Mouse (Mus musculus) heart, embryonic 10.5 days (tissue): Measurements from ENCODE around the gene Daam1. TPM values are rescaled to one million over a fixed set of nuclear protein-coding genes. Genes with fewer than 3 reads are reported as not detected.

Source experiments
- DNase-seq: peaks from one replicate; pipeline ENCODE4 v3.0.0-alpha.2; 2017; ENCODE audit warnings: low spot score
- H3K27ac ChIP-seq: fragments of 300-500 bp; sonication (generic); 2 replicates; pipeline ENCODE4 v1.5.1; 2016; ENCODE audit warnings: mild to moderate bottlenecking
- H3K27me3 ChIP-seq: fragments of 300-500 bp; sonication (generic); 2 replicates; pipeline ENCODE4 v1.6.1; 2016; ENCODE audit warnings: mild to moderate bottlenecking; ENCODE audit not compliant: poor library complexity, insufficient read depth, severe bottlenecking
- H3K36me3 ChIP-seq: fragments of 300-500 bp; sonication (generic); 2 replicates; pipeline ENCODE4 v1.6.1; 2016; ENCODE audit warnings: mild to moderate bottlenecking, moderate library complexity
- H3K4me1 ChIP-seq: fragments of 300-500 bp; sonication (generic); 2 replicates; pipeline ENCODE4 v1.6.1; 2016; ENCODE audit warnings: mild to moderate bottlenecking
- H3K4me3 ChIP-seq: fragments of 300-500 bp; sonication (generic); 2 replicates; pipeline ENCODE4 v1.5.1; 2016; ENCODE audit warnings: mild to moderate bottlenecking, moderate library complexity
- H3K9me3 ChIP-seq: fragments of 300-500 bp; sonication (generic); 2 replicates; pipeline ENCODE4 v1.6.1; 2016; ENCODE audit warnings: mild to moderate bottlenecking, moderate library complexity
- WGBS: fragments of 180-500 bp; shearing (Covaris S2); methylation state at CpG from one replicate; pipeline ENCODE4 v1.1.7; 2016; 5-methylcytosine and 5-hydroxymethylcytosine counted together
- polyA plus RNA-seq: library from polyadenylated mRNA; unstranded; fragments of >200 nt; fragmentation: Nextera tagmentation; extraction: Ambion mirVana; gene quantifications from 2 replicates; pipeline ENCODE4 v1.2.1, GENCODE M21; 2016

Gene Daam1
- polyA plus RNA-seq, 1 experiment from 2014 or later = 11.5 TPM

DNA sequence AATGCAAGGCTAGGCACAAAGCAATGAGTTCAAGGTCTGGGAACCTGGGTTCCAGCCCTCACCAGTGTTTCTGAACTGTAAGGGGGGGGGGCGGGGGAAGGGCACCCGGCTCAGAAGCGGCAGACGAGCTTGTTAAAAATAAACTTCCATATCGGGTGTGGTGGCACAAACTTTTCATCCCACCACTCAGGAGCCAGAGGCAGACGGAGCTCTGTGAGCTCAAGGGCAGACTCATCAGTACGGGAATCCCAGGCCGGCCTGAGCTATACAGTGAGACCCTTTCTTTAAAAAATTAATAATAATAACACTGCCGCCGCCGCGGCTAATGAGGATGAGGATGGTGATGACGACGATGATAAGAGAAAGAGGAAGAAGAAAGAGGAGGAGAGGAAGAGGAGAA lies 18.3 kb upstream of the Daam1 start:
- H3K27me3 ChIP-seq = no peaks in the 10 kb centered on the region
- H3K36me3 ChIP-seq = no peaks in the 10 kb centered on the region
- peaks cover 37% of the 10 kb centered on the region for H3K4me1 ChIP-seq
- peak overlapping the region; percentile 81; the same call in 1 of the 2 replicates for H3K27ac ChIP-seq
- H3K4me3 ChIP-seq = no peak overlapping the region
- H3K9me3 ChIP-seq = no peaks in the 10 kb centered on the region
- WGBS = 59% methylated on average over 14 of the region's 14 CpGs
- no peak for DNase-seq

GRCm38 (mm10) chr12:71813251-71813650 lies 17.6 kb upstream of the Daam1 start:
- Histone ChIP-seq H3K27me3 (no peaks in the 10 kb centered on the region), H3K4me1 (peaks cover 31% of the 10 kb centered on the region; the same call in 1 of the 2 replicates), H3K27ac (peak overlapping the region; percentile 81), H3K4me3 (no peak overlapping the region), H3K36me3 (no peaks in the 10 kb centered on the region), H3K9me3 (no peaks in the 10 kb centered on the region)
- WGBS = 86% methylated on average over 9 of the region's 9 CpGs
- DNase-seq = no peak

GRCm38 (mm10) chr12:71813761-71814160 lies 17.1 kb upstream of the Daam1 start:
- peak overlapping the region; percentile 81 for H3K27ac ChIP-seq
- no peak for DNase-seq
- H3K27me3 ChIP-seq = no peaks in the 10 kb centered on the region
- no peaks in the 10 kb centered on the region for H3K9me3 ChIP-seq
- WGBS = 28% methylated on average over 7 of the region's 7 CpGs
- peaks cover 26% of the 10 kb centered on the region; the same call in 1 of the 2 replicates for H3K4me1 ChIP-seq
- no peak overlapping the region for H3K4me3 ChIP-seq
- H3K36me3 ChIP-seq = no peaks in the 10 kb centered on the region

DNA sequence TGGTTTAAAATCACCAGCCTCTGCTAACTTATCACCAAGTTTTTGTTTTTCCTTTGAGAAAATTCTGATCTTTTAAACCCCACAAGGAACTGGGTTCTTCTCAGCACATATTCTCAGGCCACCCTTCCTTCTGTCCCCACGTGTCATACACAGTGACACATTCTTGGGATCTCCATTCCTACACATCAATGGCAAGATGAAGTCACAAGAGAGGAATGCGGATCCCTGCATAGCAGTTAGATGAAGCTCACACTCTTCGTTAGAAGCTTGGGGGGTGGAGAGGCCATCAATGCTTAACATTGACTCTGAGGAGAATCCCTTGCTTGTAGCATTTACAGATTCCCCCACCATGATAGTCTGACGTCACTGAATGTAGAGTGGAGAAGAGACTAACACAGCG lies 10.8 kb upstream of the Daam1 start:
- no peaks in the 10 kb centered on the region for H3K27me3 ChIP-seq
- H3K9me3 ChIP-seq = no peaks in the 10 kb centered on the region
- 49% methylated on average over 5 of the region's 5 CpGs for WGBS
- H3K36me3 ChIP-seq = no peaks in the 10 kb centered on the region
- DNase-seq = no peak
- peaks cover 11% of the 10 kb centered on the region; the same call in 1 of the 2 replicates for H3K4me1 ChIP-seq
- H3K27ac ChIP-seq = no peak overlapping the region; the same call in 1 of the 2 replicates
- H3K4me3 ChIP-seq = no peak overlapping the region

- DNase-seq = no peak
- no peaks in the 10 kb centered on the region for H3K36me3 ChIP-seq
Measured at GRCm38 (mm10) chr12:71821272-71821671, 9.6 kb upstream of the Daam1 start.

DNA sequence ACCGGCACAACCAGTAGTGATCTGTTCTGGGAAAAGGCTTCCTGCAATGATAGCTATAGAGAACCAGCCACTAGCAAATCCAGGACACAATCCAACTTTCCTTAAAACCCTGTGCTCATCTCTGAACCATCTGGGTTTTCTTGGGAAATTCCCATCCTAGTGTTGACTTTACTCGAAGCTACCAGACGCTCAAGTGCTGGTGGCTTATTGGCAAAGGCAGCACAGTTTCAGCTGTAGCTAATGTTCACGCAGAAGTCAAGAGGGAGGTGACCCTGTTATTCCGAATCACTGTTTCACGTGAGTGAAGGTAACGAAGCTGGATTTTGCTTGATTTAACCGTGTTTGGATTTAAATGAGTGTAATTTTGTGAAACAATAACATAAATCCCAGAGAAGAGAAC lies 9.1 kb upstream of the Daam1 start:
- no peaks in the 10 kb centered on the region for H3K36me3 ChIP-seq
- H3K27ac ChIP-seq = no peak overlapping the region; the same call in 1 of the 2 replicates
- no peaks in the 10 kb centered on the region for H3K27me3 ChIP-seq
- peaks cover 4% of the 10 kb centered on the region; the same call in 1 of the 2 replicates for H3K4me1 ChIP-seq
- no peaks in the 10 kb centered on the region for H3K9me3 ChIP-seq
- H3K4me3 ChIP-seq = no peak overlapping the region
- 81% methylated on average over 8 of the region's 8 CpGs for WGBS
- no peak for DNase-seq

More at GRCm38 (mm10) chr12:71821272-71821671, 9.6 kb upstream of the Daam1 start:
- Histone ChIP-seq H3K4me3 (no peak overlapping the region), H3K4me1 (peaks cover 4% of the 10 kb centered on the region; the same call in 1 of the 2 replicates), H3K9me3 (no peaks in the 10 kb centered on the region), H3K27me3 (no peaks in the 10 kb centered on the region), H3K27ac (no peak overlapping the region)
- 83% methylated on average over 5 of the region's 5 CpGs for WGBS

DNA sequence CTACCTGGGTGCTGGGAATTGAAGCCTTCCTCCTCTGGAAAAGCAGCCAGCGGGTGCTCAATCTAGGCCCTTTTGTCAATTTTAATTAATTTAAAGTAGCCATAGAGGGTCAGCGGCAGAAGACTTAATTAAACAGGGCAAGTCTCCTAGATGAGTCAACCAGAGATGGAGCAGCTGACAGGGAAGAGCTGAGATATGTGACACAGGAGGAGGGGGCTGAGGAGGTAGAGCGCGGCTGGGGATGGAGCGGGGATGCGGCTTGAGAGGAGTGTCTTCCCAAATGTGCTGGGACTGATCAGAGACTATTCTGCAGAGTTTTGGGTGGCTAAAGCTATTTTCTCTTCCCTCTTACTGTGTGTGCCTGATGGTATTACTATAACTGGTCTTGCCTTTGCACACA lies 6.0 kb upstream of the Daam1 start:
- no peaks in the 10 kb centered on the region for H3K9me3 ChIP-seq
- peaks cover 5% of the 10 kb centered on the region; the same call in 1 of the 2 replicates for H3K4me1 ChIP-seq
- DNase-seq = no peak
- no peaks in the 10 kb centered on the region for H3K36me3 ChIP-seq
- no peaks in the 10 kb centered on the region for H3K27me3 ChIP-seq
- H3K4me3 ChIP-seq = no peak overlapping the region
- WGBS = 72% methylated on average over 6 of the region's 6 CpGs
- no peak overlapping the region for H3K27ac ChIP-seq

DNA sequence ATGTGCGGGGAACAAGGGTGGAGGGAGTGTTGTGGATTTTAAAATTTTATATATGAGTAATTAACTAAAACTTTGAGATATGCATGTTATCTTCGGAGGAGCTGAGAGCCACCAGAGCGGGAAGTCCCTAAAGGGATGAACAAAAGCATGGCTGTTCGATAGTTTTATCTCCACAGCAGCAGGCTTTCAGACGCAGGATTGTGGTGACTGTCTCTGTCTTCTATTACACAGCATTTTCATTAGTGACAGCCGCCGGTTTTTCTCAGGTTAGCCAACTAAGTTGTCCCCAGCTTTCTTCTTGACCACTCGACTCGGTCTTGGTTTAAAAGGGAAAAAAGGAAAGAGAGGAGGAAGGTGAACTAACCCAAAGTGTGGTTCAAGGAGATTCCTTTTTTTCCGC lies 739 bp upstream of the Daam1 start:
- peak overlapping the region; percentile 84 for H3K4me3 ChIP-seq
- H3K9me3 ChIP-seq = no peaks in the 10 kb centered on the region
- H3K4me1 ChIP-seq = peaks cover 34% of the 10 kb centered on the region
- WGBS = 8% methylated on average over 10 of the region's 10 CpGs
- H3K27me3 ChIP-seq = no peaks in the 10 kb centered on the region
- peak overlapping the region; percentile 94 for H3K27ac ChIP-seq
- no peak for DNase-seq
- no peaks in the 10 kb centered on the region for H3K36me3 ChIP-seq

DNA sequence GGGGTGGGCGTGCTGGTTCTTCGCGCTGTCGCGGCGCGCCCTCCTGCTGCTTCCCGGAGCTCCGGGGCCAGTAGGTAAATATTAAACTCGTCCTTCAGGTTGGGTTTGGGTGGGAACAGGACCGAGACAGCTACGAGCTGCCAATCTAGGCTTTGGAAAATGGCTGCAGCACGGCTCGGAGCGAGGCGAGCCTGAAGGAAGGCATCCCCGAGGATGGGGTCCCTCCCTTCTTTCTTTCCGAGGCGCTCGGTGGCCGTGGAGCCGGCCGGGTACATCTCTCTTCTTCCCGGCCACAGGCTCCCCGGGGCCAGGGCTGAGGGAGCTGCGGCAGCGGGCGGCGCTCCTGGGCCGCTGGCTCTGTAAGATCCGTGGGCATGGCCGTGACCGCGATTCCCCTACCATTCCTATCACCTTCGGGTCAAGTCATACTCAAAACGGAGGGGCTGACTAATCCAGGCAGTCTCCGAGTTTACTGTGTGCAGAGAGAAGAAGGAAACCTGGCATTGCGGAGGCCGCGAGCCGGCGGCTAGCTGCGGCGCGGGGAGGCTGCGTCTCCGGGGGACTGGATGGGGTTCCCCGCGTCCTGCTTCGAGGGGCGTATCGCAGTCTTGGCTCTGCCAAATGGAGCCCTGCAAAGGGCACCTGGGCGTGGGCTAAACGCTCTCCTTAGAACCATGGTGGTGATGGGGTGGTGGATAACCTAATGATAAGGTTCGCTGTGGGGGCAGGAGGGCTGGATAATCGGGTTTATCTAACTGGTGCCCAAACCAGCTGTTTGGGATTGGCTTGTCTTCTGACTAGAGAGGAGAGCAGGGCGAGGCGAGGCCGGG lies 595 bp downstream of the Daam1 start:
- Histone ChIP-seq H3K36me3 (no peaks in the 10 kb centered on the region), H3K4me3 (peak overlapping the region; percentile 84), H3K27me3 (no peaks in the 10 kb centered on the region), H3K9me3 (no peaks in the 10 kb centered on the region), H3K4me1 (peaks cover 45% of the 10 kb centered on the region), H3K27ac (peak overlapping the region; percentile 94)
- 0% methylated on average over 59 of the region's 59 CpGs for WGBS
- peak; percentile 84 for DNase-seq

DNA sequence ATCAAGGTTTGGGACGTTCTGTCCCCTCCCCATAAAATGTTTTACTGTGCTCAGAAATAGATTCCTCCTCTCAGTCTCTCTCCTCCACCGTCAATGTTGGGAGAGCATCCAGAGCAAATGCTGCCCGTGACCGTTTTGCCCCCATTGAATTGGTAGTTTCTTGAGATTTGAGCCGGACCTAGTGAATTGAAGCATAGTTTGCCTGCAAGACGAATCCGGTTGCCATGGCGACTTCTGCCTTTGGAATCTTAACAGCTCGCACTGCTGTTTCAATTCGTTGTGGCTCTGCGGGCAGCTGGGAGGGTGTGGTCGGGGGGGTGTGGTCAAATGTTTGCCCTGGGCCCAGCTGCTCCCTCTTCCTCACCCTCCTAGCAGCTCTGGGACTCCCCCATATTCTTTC lies 1.3 kb downstream of the Daam1 start:
- H3K36me3 ChIP-seq = no peaks in the 10 kb centered on the region
- peak; percentile 92 for DNase-seq
- 1% methylated on average over 12 of the region's 12 CpGs for WGBS

DNA sequence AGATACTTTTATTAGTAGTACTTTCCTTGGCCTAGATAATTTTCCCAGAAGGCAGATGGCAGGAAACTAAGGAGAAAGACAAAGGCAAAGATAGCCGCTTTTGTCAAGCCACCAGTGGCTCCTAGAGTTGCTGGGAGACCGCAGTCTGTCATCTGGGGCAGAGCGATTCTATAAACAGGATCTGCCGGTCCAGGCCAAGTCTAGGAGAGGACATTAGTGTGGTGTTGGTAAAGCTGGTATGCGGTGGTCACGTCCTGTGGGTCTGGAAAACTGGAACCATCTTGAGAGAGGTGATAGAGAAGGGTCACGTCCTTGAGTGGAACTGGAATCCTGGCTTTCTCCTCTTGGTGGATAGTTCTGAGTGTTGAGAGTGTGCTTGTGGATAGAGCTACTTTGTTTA lies 3.2 kb downstream of the Daam1 start:
- H3K27ac ChIP-seq = peak overlapping the region; percentile 42; the same call in 1 of the 2 replicates
- peaks cover 70% of the 10 kb centered on the region for H3K4me1 ChIP-seq
- peak overlapping the region; percentile 5; the same call in 1 of the 2 replicates for H3K4me3 ChIP-seq
- H3K36me3 ChIP-seq = no peaks in the 10 kb centered on the region
- H3K9me3 ChIP-seq = no peaks in the 10 kb centered on the region
- no peak for DNase-seq
- no peaks in the 10 kb centered on the region for H3K27me3 ChIP-seq
- 42% methylated on average over 7 of the region's 7 CpGs for WGBS

More for the DNA sequence above, 1.3 kb downstream of the Daam1 start:
- Histone ChIP-seq H3K9me3 (no peaks in the 10 kb centered on the region), H3K27ac (peak overlapping the region; percentile 94), H3K4me1 (peaks cover 52% of the 10 kb centered on the region), H3K4me3 (peak overlapping the region; percentile 84), H3K27me3 (no peaks in the 10 kb centered on the region)

- H3K36me3 ChIP-seq = no peaks in the 10 kb centered on the region
- H3K27me3 ChIP-seq = no peaks in the 10 kb centered on the region
- no peak overlapping the region for H3K27ac ChIP-seq
- DNase-seq = no peak
- 82% methylated on average over 5 of the region's 5 CpGs for WGBS
- peaks cover 83% of the 10 kb centered on the region for H3K4me1 ChIP-seq
- H3K9me3 ChIP-seq = no peaks in the 10 kb centered on the region
- no peak overlapping the region for H3K4me3 ChIP-seq
Measured at GRCm38 (mm10) chr12:71835966-71836668, 5.2 kb downstream of the Daam1 start.

GRCm38 (mm10) chr12:71836776-71837175 lies 5.9 kb downstream of the Daam1 start:
- 89% methylated on average over 6 of the region's 6 CpGs for WGBS

More at GRCm38 (mm10) chr12:71836776-71837175, 5.9 kb downstream of the Daam1 start:
- no peak for DNase-seq
- no peak overlapping the region for H3K4me3 ChIP-seq
- 0 out of 2 replicates have a peak overlapping the region, but pooled peaks have one; percentile 54 for H3K27ac ChIP-seq
- no peaks in the 10 kb centered on the region for H3K27me3 ChIP-seq
- H3K4me1 ChIP-seq = peaks cover 90% of the 10 kb centered on the region
- H3K9me3 ChIP-seq = no peaks in the 10 kb centered on the region
- no peaks in the 10 kb centered on the region for H3K36me3 ChIP-seq
